Mouse (Mus musculus) neural tube, embryonic 12.5 days (tissue): ENCODE data around the gene Npas3. TPM values are rescaled to one million over a fixed set of nuclear protein-coding genes. Genes with fewer than 3 reads are reported as not detected.
A peak's percentile ranks its signal among the peaks of the same experiment; 100 is the strongest.

Source experiments
- ATAC-seq: fragments of 200-750 bp; cut with Nextera tagmentation; 2 replicates; pipeline ENCODE4 v1.8.0; 2017; ENCODE audit warnings: low read depth, mild to moderate bottlenecking, moderate TSS enrichment, moderate library complexity; ENCODE audit not compliant: low FRiP score
- H3K27ac ChIP-seq: fragments of 300-500 bp; sonication (generic); 2 replicates; pipeline ENCODE4 v1.5.1; 2016
- H3K27me3 ChIP-seq: fragments of 300-500 bp; sonication (generic); replicated peaks from 2 replicates; pipeline ENCODE4 v1.6.1; 2016; ENCODE audit warnings: mild to moderate bottlenecking
- H3K36me3 ChIP-seq: fragments of 300-500 bp; sonication (generic); 2 replicates; pipeline ENCODE4 v1.6.1; 2016; ENCODE audit warnings: mild to moderate bottlenecking
- H3K4me1 ChIP-seq: fragments of 300-500 bp; sonication (generic); 2 replicates; pipeline ENCODE4 v1.6.1; 2016
- H3K4me2 ChIP-seq: fragments of 300-500 bp; sonication (generic); replicated peaks from 2 replicates; pipeline ENCODE4 v1.6.1; 2016; ENCODE audit warnings: mild to moderate bottlenecking
- H3K4me3 ChIP-seq: fragments of 300-500 bp; sonication (generic); 2 replicates; pipeline ENCODE4 v1.5.1; 2016
- H3K9ac ChIP-seq: fragments of 300-500 bp; sonication (generic); 2 replicates; pipeline ENCODE4 v1.6.1; 2016; ENCODE audit warnings: mild to moderate bottlenecking
- H3K9me3 ChIP-seq: fragments of 300-500 bp; sonication (generic); 2 replicates; pipeline ENCODE4 v1.6.1; 2016; ENCODE audit warnings: mild to moderate bottlenecking
- WGBS: fragments of 180-500 bp; shearing (Covaris S2); methylation state at CpG from one replicate; pipeline ENCODE4 v1.1.7; 2016; 5-methylcytosine and 5-hydroxymethylcytosine counted together
- polyA plus RNA-seq: library from polyadenylated mRNA; unstranded; fragments of >200 nt; fragmentation: Nextera tagmentation; extraction: Ambion mirVana; gene quantifications from 2 replicates; pipeline ENCODE4 v1.2.1, GENCODE M21; 2016

The Npas3 gene
- polyA plus RNA-seq, 1 experiment from 2014 or later, result 21.4 TPM

DNA sequence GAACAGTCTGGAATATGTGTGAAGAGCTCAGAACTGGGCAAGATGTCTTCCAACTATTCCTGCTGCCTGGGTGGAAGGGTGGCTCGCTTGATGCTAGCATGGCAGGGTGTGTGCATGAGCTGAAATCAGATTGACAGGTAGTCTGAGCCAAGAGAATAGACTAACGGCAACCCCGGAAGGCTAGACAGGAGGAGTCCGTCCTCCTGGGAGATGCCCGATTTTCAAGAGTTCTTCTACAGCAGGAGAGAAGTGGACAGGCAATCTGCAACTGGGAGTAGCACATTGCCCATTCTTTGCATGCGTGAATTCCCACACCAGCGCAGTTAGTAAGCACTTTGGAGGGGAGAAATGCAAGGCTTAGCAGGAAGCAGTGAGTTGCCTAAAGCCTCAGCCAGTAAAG lies 372.8 kb downstream of the Npas3 start:
- Histone ChIP-seq H3K36me3 (no peaks in the 10 kb centered on the region), H3K9ac (no peak overlapping the region), H3K27ac (no peak overlapping the region), H3K27me3 (no peaks in the 10 kb centered on the region), H3K4me3 (no peak overlapping the region), H3K4me1 (peaks cover 23% of the 10 kb centered on the region), H3K4me2 (no peak overlapping the region), H3K9me3 (no peaks in the 10 kb centered on the region)
- no peak for ATAC-seq
- WGBS, result 70% methylated on average over 7 of the region's 7 CpGs

DNA sequence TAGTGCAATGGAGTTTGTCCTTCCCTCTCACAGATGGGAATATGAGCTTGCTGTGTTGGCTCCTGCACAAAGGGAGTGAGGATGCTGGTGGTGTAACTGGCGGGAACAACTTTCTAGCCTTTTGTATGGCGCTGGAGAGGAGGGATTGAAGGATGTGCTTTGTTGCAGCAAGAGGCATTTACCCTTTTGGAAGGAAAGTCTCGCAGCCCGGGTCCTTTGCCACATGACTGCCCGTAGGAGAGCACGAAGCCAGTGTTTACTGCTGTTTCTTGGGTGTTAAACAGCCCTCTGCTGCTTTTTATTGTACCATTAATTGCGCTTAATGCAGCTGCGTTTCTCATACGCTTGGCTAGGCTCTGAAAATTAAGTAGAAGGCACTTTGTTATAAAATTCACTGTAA lies 375.3 kb downstream of the Npas3 start:
- H3K4me2 ChIP-seq, result peak overlapping the region; percentile 36
- H3K27me3 ChIP-seq, result no peaks in the 10 kb centered on the region
- H3K27ac ChIP-seq, result no peak overlapping the region
- no peak overlapping the region for H3K4me3 ChIP-seq
- H3K9me3 ChIP-seq, result no peaks in the 10 kb centered on the region
- peak; percentile 56; the same call in 1 of the 2 replicates for ATAC-seq
- WGBS, result 9% methylated on average over 9 of the region's 9 CpGs
- no peak overlapping the region for H3K9ac ChIP-seq
- H3K4me1 ChIP-seq, result peaks cover 23% of the 10 kb centered on the region
- no peaks in the 10 kb centered on the region for H3K36me3 ChIP-seq

- H3K4me2 ChIP-seq, result peak overlapping the region; percentile 2; the same call in 1 of the 2 replicates
- no peaks in the 10 kb centered on the region for H3K36me3 ChIP-seq
- H3K4me1 ChIP-seq, result peaks cover 25% of the 10 kb centered on the region
- H3K27me3 ChIP-seq, result no peaks in the 10 kb centered on the region
- no peak overlapping the region for H3K27ac ChIP-seq
- ATAC-seq, result 0 out of 2 replicates have a peak, but pooled peaks have one; percentile 44
- H3K9me3 ChIP-seq, result no peaks in the 10 kb centered on the region
- WGBS, result 25% methylated on average over 11 of the region's 11 CpGs
- no peak overlapping the region for H3K4me3 ChIP-seq
- no peak overlapping the region for H3K9ac ChIP-seq
Measured at GRCm38 (mm10) chr12:53624379-53625021, 376.0 kb downstream of the Npas3 start.

DNA sequence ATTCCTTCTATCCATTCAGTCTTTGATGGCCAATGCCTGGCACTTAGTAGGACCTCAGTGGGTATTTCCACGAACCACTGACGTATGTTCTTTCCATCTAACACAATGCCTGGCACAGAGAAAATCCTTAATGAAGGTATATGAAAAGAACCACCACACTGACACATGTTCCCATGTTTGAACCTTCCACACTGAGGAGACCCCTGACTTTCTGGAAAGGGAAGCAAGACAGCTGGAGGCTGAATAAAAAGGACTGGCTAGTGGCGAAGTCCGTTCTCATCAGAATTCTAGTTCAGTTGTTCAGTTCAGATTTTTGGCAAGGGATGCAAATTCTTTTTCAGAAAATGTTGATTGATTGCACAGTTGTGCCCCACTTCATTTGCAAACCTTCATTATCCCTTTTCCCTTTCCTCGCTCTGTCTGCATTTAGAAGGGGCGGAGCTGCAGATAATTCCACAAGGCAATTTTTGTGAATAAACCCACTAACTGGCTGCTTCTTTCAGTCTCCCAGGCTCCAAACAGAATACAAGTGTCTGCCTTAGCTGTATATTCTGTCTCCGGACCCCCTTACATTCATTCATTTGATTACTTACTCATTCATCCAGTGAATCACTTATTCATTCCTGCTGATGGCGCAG lies 381.1 kb downstream of the Npas3 start:
- H3K9me3 ChIP-seq, result no peaks in the 10 kb centered on the region
- no peak overlapping the region for H3K27ac ChIP-seq
- no peak overlapping the region for H3K4me2 ChIP-seq
- no peak overlapping the region for H3K4me3 ChIP-seq
- no peak overlapping the region for H3K9ac ChIP-seq
- H3K4me1 ChIP-seq, result peaks cover 13% of the 10 kb centered on the region
- WGBS, result 78% methylated on average over 8 of the region's 8 CpGs
- no peaks in the 10 kb centered on the region for H3K36me3 ChIP-seq
- ATAC-seq, result no peak
- H3K27me3 ChIP-seq, result no peaks in the 10 kb centered on the region

DNA sequence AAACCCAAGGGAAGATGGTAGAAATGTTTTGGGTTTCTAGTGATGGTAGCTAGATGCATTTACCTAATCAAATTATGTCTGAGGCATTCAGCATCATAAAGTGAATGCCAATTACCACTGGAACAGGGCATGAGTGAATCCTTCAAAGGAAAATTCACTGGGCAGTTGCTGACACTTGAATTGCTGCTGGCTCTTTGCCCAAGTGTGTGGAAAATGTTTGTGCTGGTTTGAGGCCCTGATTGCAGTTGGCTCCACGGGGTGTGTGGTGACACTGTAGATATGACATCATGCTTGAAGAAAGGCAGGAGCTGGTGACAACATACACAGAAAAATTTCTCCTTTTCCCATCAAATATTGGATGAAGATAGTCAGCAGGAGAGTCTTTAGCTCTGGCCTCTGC lies 382.1 kb downstream of the Npas3 start:
- no peaks in the 10 kb centered on the region for H3K36me3 ChIP-seq
- H3K9me3 ChIP-seq, result no peaks in the 10 kb centered on the region
- no peak overlapping the region for H3K4me3 ChIP-seq
- ATAC-seq, result no peak
- H3K27ac ChIP-seq, result no peak overlapping the region
- H3K27me3 ChIP-seq, result no peaks in the 10 kb centered on the region
- no peak overlapping the region for H3K9ac ChIP-seq
- no peak overlapping the region for H3K4me2 ChIP-seq
- H3K4me1 ChIP-seq, result peaks cover 10% of the 10 kb centered on the region; the same call in 1 of the 2 replicates
- WGBS, result 62% methylated on average over 1 of the region's 1 CpGs

DNA sequence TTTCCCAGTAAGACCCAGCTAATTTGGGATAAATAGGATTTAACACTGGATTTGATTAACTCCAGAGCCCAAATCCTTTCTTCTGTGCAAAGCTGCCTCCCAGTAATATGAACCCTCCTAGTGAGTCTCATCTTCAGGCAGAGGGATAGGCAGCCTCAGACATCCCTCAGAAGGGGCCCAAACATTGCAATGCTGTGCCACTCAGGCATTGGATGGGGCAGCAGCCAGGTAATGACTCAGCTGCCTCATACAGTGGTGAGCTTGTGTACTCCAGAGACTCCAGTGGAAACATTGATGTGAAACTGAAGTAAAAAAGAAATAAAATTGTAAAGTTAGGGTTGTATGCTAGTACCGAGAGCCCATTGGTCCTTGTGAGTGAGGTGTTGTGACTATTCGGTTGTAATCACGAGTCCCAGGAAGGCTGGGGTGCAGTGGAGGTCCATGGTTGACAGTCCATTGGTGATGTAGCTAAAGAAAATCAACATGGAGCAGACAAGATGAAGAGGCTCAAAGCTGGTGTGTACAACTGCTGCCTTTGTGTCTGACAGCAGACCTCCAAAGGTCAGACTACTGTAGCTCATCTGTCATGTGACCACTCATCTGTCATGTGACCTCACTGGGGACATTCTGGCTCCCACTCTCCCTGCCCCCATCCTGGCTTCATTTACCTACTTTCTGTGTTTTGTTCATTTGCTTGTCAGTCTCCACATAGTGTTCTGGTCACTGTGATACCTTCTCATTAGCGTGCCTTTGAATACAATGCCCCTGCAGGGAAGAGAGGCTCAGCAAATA lies 383.0 kb downstream of the Npas3 start:
- Histone ChIP-seq H3K36me3 (no peaks in the 10 kb centered on the region), H3K4me3 (no peak overlapping the region), H3K4me1 (peaks cover 10% of the 10 kb centered on the region; the same call in 1 of the 2 replicates), H3K27me3 (no peaks in the 10 kb centered on the region), H3K9ac (no peak overlapping the region), H3K4me2 (no peak overlapping the region), H3K9me3 (no peaks in the 10 kb centered on the region), H3K27ac (no peak overlapping the region)
- WGBS, result 87% methylated on average over 4 of the region's 4 CpGs
- ATAC-seq, result no peak

- no peak overlapping the region for H3K27ac ChIP-seq
- H3K27me3 ChIP-seq, result no peaks in the 10 kb centered on the region
- H3K9me3 ChIP-seq, result no peaks in the 10 kb centered on the region
Measured at GRCm38 (mm10) chr12:53638571-53638970, 390.1 kb downstream of the Npas3 start.

DNA sequence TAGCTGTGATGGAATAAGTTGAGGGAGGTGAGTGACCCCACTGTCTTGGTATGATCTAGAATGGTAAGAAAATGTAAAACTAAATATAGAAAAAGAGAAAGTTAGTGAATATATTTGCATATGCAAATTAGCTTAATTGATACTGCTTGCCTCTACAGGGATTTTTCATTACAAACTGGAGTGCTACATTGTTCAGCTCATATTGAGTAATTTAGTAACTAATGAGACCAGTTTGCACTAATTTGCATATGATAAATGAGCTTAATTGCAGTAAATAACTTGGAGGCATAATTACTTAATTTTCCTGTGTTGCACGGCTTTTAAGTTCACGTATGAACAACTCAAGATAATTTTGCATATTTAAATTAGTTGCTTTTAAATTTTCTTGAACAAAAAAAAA lies 398.8 kb downstream of the Npas3 start:
- Histone ChIP-seq H3K4me3 (no peak overlapping the region), H3K4me2 (no peak overlapping the region), H3K36me3 (no peaks in the 10 kb centered on the region), H3K27me3 (no peaks in the 10 kb centered on the region), H3K9me3 (no peaks in the 10 kb centered on the region), H3K4me1 (0 out of 2 replicates have a peak, but pooled peaks cover 2% of the 10 kb centered on the region), H3K9ac (no peak overlapping the region), H3K27ac (no peak overlapping the region)
- 67% methylated on average over 2 of the region's 2 CpGs for WGBS
- no peak for ATAC-seq

More at GRCm38 (mm10) chr12:53638571-53638970, 390.1 kb downstream of the Npas3 start:
- no peak overlapping the region for H3K4me3 ChIP-seq
- no peak overlapping the region for H3K4me2 ChIP-seq
- no peak overlapping the region for H3K9ac ChIP-seq
- H3K4me1 ChIP-seq, result peaks cover 5% of the 10 kb centered on the region
- no peak for ATAC-seq
- no peaks in the 10 kb centered on the region for H3K36me3 ChIP-seq

DNA sequence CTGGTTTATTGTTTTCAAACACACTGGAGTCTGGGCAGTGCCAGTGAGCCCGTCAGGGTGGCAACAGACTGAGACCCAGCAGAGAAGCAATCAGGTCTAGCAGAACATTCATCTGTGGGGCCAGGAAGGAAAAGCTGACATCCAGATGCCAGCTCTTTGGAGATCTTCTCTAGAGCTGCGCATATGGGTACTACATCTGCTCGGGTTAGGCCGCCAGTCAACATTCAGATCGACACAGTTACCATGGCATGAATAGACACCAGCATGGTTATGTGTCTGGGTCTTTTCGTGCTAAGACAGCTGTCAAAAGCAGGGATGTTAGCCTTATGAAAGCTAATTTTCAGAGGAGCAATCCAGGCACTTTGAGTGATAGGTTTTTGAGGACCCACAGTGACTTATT lies 407.8 kb downstream of the Npas3 start:
- 89% methylated on average over 6 of the region's 6 CpGs for WGBS
- no peak overlapping the region for H3K27ac ChIP-seq
- H3K9me3 ChIP-seq, result no peaks in the 10 kb centered on the region
- 0 out of 2 replicates have a peak, but pooled peaks cover 5% of the 10 kb centered on the region for H3K4me1 ChIP-seq
- no peak overlapping the region for H3K4me3 ChIP-seq
- H3K4me2 ChIP-seq, result no peak overlapping the region
- H3K9ac ChIP-seq, result no peak overlapping the region
- H3K36me3 ChIP-seq, result no peaks in the 10 kb centered on the region
- H3K27me3 ChIP-seq, result no peaks in the 10 kb centered on the region
- no peak for ATAC-seq

DNA sequence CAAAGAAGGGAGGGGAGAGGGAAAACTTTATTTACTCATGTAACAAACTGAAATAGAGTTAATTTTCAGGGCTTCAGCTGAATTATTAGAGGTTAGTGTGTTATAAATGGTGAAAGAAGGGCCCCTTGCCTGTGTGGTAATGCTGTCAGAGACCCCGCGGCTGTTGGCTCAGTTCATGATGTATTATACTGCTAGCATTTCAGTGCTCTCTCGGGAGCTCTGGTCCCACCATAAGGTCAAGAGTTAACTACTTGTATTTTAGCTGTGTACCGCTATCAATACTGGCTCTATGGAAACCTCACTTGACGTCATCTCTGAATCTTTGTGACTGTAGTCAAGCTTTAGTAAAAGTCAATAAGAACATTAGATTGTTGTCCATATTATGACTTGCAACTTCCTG lies 415.6 kb downstream of the Npas3 start:
- H3K4me1 ChIP-seq, result peaks cover 9% of the 10 kb centered on the region
- no peak overlapping the region for H3K4me2 ChIP-seq
- no peaks in the 10 kb centered on the region for H3K9me3 ChIP-seq

GRCm38 (mm10) chr12:53671846-53672245 lies 423.4 kb downstream of the Npas3 start:
- no peaks in the 10 kb centered on the region for H3K36me3 ChIP-seq
- no peak overlapping the region for H3K27ac ChIP-seq
- H3K27me3 ChIP-seq, result no peaks in the 10 kb centered on the region
- 91% methylated on average over 2 of the region's 2 CpGs for WGBS
- H3K4me2 ChIP-seq, result no peak overlapping the region
- no peak overlapping the region for H3K9ac ChIP-seq
- no peaks in the 10 kb centered on the region for H3K9me3 ChIP-seq
- no peak for ATAC-seq
- H3K4me3 ChIP-seq, result no peak overlapping the region
- no peaks in the 10 kb centered on the region for H3K4me1 ChIP-seq

More for the DNA sequence above, 415.6 kb downstream of the Npas3 start:
- H3K4me3 ChIP-seq, result no peak overlapping the region
- no peak overlapping the region for H3K9ac ChIP-seq
- no peaks in the 10 kb centered on the region for H3K36me3 ChIP-seq
- no peaks in the 10 kb centered on the region for H3K27me3 ChIP-seq
- WGBS, result 22% methylated on average over 5 of the region's 5 CpGs
- peak; percentile 81; the same call in 1 of the 2 replicates for ATAC-seq
- H3K27ac ChIP-seq, result no peak overlapping the region

DNA sequence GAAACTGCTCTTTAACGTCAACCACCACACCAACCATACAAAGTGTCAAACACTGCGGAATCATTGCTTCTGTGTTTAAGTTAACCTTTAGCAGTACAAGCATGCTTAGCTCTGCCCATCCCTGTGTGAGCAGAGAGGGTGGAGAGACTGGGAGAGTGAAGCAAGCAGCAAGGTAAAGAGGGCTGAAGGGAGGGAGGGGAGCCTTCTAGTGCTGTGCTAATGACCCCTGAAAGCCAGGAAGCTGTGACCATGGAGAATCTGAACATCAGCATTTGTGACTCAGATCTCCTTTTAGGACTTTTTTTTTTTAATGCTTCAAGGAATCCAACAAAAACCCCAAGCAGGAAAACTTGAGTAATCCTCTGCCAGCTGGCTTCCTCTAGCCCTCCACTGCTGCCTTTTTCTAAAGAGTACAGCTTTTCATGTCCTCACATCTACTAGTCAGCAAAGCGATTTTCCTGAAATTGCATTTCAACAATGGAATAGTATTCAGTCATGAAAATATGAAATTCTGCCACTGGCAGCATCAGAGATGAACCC lies 428.7 kb downstream of the Npas3 start:
- ATAC-seq, result no peak
- H3K27me3 ChIP-seq, result no peaks in the 10 kb centered on the region
- no peak overlapping the region for H3K9ac ChIP-seq
- 65% methylated on average over 3 of the region's 3 CpGs for WGBS
- H3K4me3 ChIP-seq, result no peak overlapping the region
- no peak overlapping the region for H3K4me2 ChIP-seq
- H3K36me3 ChIP-seq, result no peaks in the 10 kb centered on the region
- H3K4me1 ChIP-seq, result 0 out of 2 replicates have a peak, but pooled peaks cover 4% of the 10 kb centered on the region
- no peak overlapping the region for H3K27ac ChIP-seq
- no peaks in the 10 kb centered on the region for H3K9me3 ChIP-seq
